Mouse (Mus musculus) ES-Bruce4 (cell line): Measurements from ENCODE around the gene Il22ra1.

Experiments used
- CTCF ChIP-seq: IDR thresholded peaks from one replicate; pipeline ENCODE4 v1.8.1; 2011; ENCODE audit warnings: low read depth, low read length
- POLR2A ChIP-seq: IDR thresholded peaks from one replicate; pipeline ENCODE4 v1.8.1; 2011; ENCODE audit warnings: low read length; ENCODE audit not compliant: insufficient read depth

- no peak for TF ChIP-seq CTCF
- no peak for TF ChIP-seq POLR2A
Measured at GRCm38 (mm10) chr4:135714776-135715175, 13.2 kb upstream of the Il22ra1 start.
